20 mouse cellular contexts compared by ENCODE assay signal in genomic region chr17:32454997-32455396, GRCm38 (mm10). TPM values are rescaled to one million over a fixed set of nuclear protein-coding genes. Genes with fewer than 3 reads are reported as not detected.
A peak's percentile ranks its signal among the peaks of the same experiment; 100 is the strongest.
DNase-seq lines count a peak whose midpoint lies in the region; ATAC-seq lines count a peak whose summit lies in the region.
"Had no signal": no experiment of that assay in that cellular context is flagged by ENCODE, and none has a peak within 500 bp of the region (broad histone marks: within the 10 kb centered on the region; RNA-seq: fewer than 3 reads in every experiment).

No protein-coding gene starts in this region.

- peak; percentile 77 for ATAC-seq in megakaryocyte progenitor cell, adult 5-6 weeks (replicated peaks; ENCODE audit: poor library complexity)
- ATAC-seq: CD4-positive, CD25-positive, alpha-beta regulatory T cell, adult 4 months; inflammation-experienced regulatory T-cells, adult 6 months had no signal

- peak; percentile 77 for DNase-seq in urinary bladder, postnatal 14 days (ENCODE audit: low spot score)
- DNase-seq in urinary bladder, adult 2 months (ENCODE audit: low spot score) = no peak
- DNase-seq in liver = peak; percentile 78
- no peak for DNase-seq in neural tube, embryonic 10.5 days (ENCODE audit: extremely low spot score, low spot score)
- no peak for DNase-seq in heart, postnatal 10 days
- DNase-seq in gastrocnemius, adult 18-20 months (ENCODE audit: low spot score) = no peak
- DNase-seq: adrenal gland, postnatal 10 days; cerebellum, adult 9-11 months; layer of hippocampus, postnatal 36 days; thymus, postnatal 36 days had no signal

- intact Hi-C loops in heart, postnatal 10 days (cut with DNase I) = no loop called here

RNA-seq across cellular contexts. Expression of gene Cyp4f39, which starts 2.5 kb away (rescaled TPM):
- polyA plus RNA-seq in urinary bladder, adult 2 months (2012; rRNA removed) = 8.8 and 9.2 TPM in 2 replicates
- total RNA-seq in megakaryocyte progenitor cell, adult 5-6 weeks (2015) = 0.17 TPM in 1 of 2 replicates, not detected in the other
- 0.42 and 0.81 TPM in 2 replicates for total RNA-seq in megakaryocyte progenitor cell, adult 5-6 weeks (2017)
- under 1 TPM; 0.24 to 0.74 TPM for total RNA-seq in heart, postnatal 10 days (2021)
- 10 to 100 TPM in 1 of 2 experiments, 1 to 10 TPM in 1; 2.2 to 14.1 TPM for total RNA-seq in gastrocnemius, adult 18-20 months (2021)
- total RNA-seq: gastrocnemius, postnatal 4 days; layer of hippocampus, postnatal 36 days had no signal
- polyA plus RNA-seq: frontal cortex, adult 2 months; heart, embryonic 11.5 days; limb, embryonic 10.5 days had no signal

RNA-seq across cellular contexts. Expression of gene Pglyrp2, which starts 31.0 kb away (rescaled TPM):
- 0.50 and 0.68 TPM in 2 replicates for polyA plus RNA-seq in urinary bladder, adult 2 months (2012; rRNA removed)
- 0.59 and 2.5 TPM in 2 replicates for total RNA-seq in megakaryocyte progenitor cell, adult 5-6 weeks (2015)
- 0.75 and 2.2 TPM in 2 replicates for total RNA-seq in megakaryocyte progenitor cell, adult 5-6 weeks (2017)
- under 1 TPM in 1 of 2 experiments, not detected in 1; 0.29 TPM for total RNA-seq in heart, postnatal 10 days (2021)
- not detected for total RNA-seq in gastrocnemius, adult 18-20 months (2021)
- total RNA-seq: layer of hippocampus, postnatal 36 days had no signal
- polyA plus RNA-seq: frontal cortex, adult 2 months; hindbrain, embryonic 10.5 days; kidney, embryonic 15.5 days; limb, embryonic 10.5 days; neural tube, embryonic 13.5 days had no signal

RNA-seq across cellular contexts. Expression of gene Cyp4f17, which starts 50.9 kb away (rescaled TPM):
- polyA plus RNA-seq in urinary bladder, adult 2 months (2012; rRNA removed) = 13.5 and 13.6 TPM in 2 replicates
- 0.32 and 1.2 TPM in 2 replicates for total RNA-seq in megakaryocyte progenitor cell, adult 5-6 weeks (2015)
- total RNA-seq in megakaryocyte progenitor cell, adult 5-6 weeks (2017) = 0.29 and 1.5 TPM in 2 replicates
- total RNA-seq in heart, postnatal 10 days (2021) = 1 to 10 TPM; 6.4 to 6.8 TPM
- total RNA-seq in gastrocnemius, adult 18-20 months (2021) = 1 to 10 TPM; 1.3 to 1.5 TPM

RNA-seq across cellular contexts. Expression of gene Rasal3, which starts 51.6 kb away (rescaled TPM):
- polyA plus RNA-seq in urinary bladder, adult 2 months (2012; rRNA removed) = 2.6 and 3.5 TPM in 2 replicates
- 48.0 and 53.2 TPM in 2 replicates for total RNA-seq in megakaryocyte progenitor cell, adult 5-6 weeks (2015)
- 21.5 and 26.3 TPM in 2 replicates for total RNA-seq in megakaryocyte progenitor cell, adult 5-6 weeks (2017)
- total RNA-seq in heart, postnatal 10 days (2021) = 1 to 10 TPM in 1 of 2 experiments, under 1 TPM in 1; 0.55 to 1.3 TPM
- total RNA-seq in gastrocnemius, adult 18-20 months (2021) = under 1 TPM; 0.09 to 0.85 TPM

Comparison
In these comparisons a context has a peak if more than half of its experiments do, and no peak if none do; other contexts are left out.
1. DNase-seq: peak in urinary bladder, postnatal 14 days (single experiment) and liver (single experiment); none in urinary bladder, adult 2 months (single experiment), neural tube, embryonic 10.5 days (single experiment), heart, postnatal 10 days (0 of 2) and gastrocnemius, adult 18-20 months (single experiment).